Mouse (Mus musculus): ENCODE measurements around the gene Daxx.
"Not testable (repeated sequence)": the region's sequence is repeated elsewhere in the genome, so short reads cannot be mapped to it uniquely, and the experiment has no call there.

Gene Daxx

DNA sequence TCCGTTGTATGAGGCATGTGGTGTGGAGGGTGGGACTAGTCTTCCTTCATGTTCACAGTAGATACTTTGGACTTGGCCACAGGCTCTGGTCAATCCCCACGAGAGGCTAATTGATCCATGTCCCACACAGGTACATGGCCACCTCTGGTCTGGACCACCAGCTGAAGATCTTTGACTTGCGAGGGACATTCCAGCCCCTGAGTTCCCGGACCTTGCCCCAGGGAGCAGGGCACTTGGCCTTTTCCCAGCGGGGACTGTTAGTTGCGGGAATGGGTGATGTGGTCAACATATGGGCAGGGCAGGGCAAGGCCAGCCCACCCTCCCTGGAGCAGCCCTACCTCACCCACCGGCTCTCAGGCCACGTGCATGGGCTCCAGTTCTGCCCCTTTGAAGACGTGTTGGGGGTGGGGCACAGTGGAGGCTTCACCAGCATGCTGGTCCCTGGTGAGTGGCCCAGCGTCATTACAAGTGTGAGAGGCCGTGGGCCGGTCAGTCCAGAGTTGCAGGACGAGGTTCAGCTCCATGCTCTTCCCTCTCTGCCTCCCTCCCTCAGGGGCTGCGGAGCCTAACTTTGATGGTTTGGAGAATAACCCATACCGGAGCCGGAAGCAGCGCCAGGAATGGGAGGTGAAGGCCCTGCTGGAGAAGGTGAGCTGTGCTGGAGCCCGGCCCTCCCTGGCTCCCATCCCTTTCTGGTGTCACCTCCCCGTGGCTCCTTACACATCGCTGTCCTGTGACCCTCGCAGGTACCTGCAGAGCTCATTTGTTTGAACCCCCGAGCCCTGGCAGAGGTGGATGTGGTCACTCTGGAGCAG is 39.1 kb downstream of the Daxx start:
- DNase-seq, result no peak

DNA sequence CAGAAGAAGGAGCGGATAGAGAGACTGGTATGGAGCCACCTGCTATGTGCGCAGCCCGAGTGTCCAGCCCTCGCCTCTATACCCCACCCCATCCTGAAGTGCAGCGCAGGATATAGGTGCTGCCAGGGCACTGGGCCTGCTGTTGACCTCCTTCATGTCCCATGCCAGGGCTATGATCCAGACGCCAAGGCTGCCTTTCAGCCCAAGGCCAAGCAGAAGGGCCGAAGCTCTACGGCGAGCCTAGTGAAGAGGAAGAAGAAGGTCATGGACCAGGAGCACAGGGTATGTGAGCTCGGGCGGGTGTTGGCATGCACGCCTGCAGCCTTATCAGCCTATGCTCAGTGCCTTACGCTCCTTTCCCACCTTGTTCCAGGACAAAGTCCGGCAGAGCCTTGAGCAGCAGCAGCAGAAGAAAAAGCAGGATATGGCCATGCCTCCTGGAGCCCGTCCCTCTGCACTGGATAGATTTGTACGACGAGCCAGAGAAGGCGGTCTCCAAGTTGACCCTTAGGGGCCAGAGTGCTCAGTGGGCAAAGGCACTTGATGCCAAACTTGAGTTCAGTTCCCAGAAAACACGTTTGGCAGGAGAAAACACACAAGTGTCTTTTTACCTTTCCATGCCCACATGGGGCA is 39.8 kb downstream of the Daxx start:
- DNase-seq, result no peak

DNA sequence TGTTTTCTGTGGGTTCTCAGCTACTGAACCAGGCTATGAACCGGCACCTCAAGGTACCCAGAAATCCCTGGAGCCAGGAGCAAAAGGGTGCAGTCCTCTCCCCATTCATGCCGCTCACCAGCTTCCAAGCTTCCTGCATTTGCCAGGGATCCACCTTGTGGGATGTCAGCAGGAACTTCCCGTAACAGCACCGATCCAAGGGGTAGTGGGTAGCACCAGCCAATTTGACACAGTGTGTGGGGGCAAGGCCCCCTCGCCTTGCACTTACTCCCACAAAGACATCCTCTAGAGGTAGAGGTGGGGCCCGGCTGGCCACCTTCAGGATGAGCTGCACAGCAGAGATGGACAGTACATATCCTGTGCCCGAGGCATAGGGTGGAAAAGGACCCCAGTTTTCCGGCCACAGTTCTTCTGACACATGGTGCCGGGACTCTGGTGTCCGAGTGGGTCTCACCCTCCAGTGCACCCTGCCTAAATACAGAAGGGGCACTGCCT is 41.0 kb downstream of the Daxx start:
- no peak for DNase-seq

DNA sequence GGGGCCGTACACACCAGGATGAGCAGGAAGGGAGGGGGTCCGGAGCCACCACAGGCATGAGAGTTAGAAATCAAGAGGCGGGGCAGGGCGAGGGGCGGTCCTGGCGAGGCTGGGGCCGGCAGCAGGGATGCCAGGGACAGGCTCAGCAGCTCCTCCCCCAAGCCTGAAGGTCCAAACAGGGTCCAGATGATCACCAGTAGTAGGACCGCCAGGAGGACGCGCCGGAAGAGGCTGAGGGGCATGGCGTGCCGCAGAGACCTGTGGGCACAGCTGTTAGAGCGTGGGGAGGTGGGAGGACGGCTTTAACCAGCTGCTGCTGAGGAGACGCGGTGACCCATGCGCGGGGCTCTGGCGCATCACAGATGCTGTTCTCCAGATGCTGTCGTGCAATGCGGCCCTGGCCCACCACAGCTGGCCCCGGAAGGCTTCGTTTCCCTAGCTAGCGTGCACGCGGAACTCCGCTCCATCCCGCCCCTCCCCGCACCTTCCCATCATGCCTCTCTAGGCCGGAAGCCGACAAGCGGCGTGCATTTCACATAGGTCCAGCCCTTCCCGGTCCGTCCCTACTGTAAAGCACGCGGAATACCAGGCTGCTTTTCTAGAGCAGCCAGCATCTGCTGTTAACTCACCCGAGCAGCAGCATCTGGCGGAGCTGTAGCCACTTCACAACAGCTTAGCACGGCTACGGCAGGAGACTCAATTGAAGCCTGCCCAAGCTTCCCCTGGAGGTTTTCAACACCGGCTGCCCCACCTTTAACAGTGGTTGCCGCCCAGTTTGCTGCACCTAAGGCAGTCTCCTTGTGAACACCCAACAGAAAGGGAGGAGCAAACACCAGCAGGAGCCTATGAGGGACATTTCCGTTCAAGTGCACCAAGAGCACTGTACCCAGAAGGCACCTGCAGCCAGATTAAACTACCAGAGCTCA is 42.1 kb downstream of the Daxx start, which contains the start of gene B3galt4:
Gene B3galt4 (minus strand): TSS at position 468 of the 926 bp plus-strand sequence.
- peak; percentile 72 to 75 for DNase-seq

DNA sequence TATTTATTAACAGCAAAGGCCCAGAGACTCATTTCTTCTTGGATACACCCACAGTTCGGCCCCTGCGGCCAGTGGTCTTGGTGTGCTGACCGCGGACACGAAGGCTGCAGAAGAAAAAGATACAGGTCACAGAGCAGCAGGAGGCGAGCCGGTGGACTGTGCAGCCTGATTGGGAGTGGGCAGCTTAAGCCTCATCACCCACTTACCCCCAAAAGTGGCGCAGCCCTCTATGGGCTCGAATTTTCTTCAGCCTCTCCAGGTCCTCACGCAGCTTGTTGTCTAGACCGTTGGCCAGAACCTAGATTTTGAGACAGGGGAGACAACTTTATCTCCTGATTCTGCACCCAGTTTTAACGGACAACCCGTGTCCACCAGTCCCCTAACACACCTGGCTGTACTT is 42.8 kb downstream of the Daxx start:
- DNase-seq, result not testable (repeated sequence)

DNA sequence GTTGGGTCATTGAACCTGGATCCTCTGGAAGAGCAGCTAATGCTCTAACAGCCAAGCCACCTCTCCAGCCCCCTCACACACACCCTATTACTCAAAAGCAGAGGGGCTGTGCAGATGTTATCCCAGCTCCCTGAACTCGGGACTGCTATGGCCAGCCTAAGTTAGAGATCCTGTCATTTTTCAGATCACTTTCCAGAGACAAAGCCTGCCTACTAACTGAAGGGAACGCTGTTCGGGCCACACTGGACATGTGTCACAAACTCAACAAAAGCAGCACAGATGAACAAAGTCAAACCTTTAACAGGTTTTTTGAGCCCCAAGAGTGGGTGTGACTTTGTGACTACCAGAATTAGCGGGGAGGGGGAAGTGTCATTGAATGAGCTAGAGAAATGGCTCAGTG is 43.7 kb downstream of the Daxx start:
- no peak for DNase-seq

DNA sequence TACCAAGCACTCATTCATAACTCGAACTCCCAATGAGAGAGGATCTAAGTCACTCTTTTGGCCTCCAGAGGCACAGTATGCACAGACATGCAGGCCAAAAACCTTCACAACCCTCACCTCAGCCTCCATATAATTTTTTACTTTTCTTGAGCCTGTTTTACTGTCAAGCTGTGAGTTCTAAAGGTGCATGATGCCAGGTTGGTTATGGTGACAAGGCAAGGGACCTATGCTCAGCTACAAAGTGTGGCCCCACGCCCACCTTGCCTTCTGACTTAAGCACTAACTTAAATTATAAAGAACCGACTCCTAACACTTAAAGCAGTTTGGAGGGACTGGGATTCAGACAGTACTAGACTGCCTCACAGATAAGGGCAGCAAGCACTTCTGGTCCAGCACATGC is 44.1 kb downstream of the Daxx start:
- no peak for DNase-seq

DNA sequence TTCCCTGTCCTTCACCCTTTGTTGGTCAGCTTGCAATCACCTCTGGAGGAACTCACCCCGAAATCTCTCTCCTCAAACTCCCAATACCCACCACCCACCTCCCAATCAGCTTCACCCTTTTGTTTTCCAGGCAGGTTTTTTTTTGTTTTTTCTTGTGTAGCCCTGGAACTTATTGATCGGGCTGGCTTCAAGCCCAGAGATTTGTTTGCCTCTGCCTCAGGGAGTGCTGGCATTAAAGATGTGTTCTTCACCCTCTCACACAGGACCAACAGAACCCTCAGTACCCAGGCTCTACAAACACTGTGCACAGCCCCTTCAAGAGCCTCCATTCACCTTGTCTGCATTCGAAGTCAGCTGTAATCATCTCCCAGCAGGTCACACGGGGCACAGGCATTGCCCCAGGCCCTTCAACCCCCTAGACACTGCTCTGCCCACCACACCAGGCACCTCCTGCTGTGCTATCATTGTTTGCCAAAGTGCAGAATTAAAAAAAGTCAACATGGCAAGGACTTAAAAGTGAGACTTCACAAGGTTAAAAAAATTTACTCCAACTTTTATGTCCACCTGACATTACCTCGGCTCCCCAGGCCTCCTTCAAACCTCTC is 44.8 kb downstream of the Daxx start:
- DNase-seq, result no peak

DNA sequence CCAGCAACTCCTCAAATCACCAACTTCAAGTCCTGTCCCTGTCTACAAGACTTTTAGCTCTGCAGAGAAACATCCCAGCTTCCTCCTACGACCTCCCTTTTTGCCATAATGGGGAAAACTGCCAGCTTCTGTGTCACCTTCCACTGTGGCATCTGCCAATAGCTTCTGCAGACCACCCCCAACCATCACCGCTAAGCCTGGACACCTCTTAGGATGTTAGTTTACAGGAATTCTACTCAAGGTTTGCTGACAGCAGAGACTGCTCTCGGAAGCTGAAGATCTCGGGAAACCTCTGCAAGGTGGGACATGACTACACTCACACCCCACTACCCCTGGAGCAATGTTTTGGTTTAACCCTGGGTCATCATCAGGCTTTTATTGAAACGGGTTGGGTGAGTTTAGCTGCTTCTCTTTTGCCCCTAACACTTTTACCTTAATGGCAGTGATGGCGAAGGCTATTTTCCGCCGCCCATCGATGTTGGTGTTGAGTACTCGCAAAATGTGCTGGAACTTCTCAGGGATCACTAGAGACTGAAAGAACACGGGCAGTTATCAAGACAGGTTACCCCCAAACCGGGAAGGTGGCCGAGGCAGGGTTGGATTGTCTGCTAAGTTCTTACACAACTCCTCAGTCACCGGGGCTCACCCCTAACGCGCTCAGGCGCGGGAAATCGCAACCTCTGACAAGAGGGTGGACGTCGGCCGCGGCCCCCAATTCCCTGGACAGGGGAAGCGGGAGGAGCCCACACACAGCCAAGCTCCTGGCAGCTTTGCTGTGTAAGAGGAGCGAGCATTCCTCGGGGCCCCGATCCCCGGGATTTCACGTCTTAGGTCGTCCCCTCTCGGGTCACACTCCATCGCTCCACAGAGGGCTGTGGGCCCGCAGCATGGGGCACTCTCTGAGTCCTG is 45.7 kb downstream of the Daxx start:
- DNase-seq, result no peak

DNA sequence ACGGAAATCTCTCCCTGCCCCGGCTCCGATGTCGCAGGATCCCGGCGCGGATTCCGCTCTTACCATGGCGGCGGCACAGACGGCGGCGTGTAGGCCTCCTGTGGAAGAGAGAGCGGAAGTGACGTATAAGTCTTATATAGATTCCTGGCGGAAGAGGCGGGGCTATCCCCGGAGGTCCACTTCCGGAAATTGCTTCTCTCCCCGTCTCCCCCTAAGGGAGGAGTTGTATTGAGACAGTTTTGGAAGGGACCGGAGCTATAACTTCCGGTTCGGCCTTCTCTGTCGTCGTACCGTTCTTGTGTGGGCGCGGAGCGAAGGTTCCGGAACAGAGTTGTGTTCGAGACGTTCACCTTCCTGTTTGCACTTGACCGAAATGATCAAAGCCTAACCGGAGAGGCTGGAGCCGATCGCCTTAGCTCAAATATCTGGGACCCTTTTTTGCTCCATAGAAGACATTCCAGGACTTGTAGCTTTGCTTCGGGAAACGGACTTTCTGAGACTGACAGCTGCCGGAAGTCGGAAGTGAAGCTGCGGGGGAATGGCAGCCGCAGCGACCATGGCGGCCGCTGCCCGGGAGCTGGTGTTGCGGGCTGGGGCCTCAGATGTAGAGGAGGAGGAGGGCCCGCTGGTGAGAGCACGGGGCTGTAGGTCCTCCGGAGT is 46.5 kb downstream of the Daxx start, which contains the start of the genes Vps52 and Rps18:
Gene Vps52 (plus strand): TSS at position 258 of the 660 bp plus-strand sequence.
Gene Rps18 (minus strand): TSS at position 447 of the 660 bp plus-strand sequence.
- peak; percentile 98 for DNase-seq

DNA sequence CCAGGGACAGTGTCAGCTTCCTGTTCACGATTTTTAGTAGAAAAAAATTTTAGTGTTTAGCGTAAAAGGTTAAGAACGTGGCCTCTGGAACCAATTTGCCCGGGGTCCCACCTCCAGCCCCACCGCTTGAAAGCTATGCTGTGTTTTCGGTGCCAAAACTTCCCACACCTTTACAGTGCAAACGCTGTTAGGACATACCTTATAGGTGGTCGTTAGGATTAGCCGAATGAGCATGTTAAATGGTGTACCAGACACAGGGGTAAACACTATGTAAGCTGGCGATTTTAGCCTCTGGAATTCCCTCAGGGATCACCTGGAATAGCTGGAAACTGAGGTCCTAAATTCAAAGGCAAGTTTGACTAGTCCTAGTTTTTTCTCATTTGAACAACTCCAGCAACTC is 47.1 kb downstream of the Daxx start:
- no peak for DNase-seq

DNA sequence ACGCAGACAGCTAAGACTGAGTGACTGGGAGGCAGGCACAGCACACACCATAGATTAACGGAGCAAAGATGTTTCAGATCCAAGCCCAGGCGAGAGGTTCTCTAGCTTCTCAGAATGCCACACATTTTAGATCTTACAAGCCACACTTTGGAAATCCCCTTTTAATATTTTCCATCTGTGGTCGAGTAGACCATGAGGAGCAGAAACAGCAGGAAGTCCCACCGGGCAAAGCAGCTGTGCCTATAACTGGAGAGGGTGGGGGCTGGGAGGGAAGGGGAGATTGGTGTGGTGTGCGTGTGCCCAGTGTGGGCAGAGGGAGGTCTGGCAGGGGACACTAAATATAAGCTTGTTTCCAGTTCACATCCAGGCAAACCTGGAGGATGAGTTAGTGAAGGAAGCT is 48.3 kb downstream of the Daxx start:
- DNase-seq, result no peak

DNA sequence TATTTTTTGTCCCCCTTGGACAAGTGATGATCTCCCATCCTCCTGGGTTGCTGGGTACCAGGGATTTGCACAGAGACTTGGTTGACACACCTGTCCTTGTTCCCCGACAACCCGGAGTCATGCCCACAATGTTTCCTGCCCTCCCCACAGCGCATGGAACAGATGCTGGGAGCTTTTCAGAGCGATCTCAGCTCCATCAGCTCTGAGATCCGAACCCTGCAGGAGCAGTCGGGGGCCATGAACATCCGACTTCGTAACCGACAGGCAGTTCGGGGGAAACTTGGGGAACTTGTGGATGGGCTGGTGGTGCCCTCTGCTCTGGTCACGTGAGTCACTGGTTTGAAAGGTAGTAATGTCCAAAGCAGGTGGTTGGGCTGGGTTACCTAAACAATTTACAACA is 49.2 kb downstream of the Daxx start:
- DNase-seq, result no peak

DNA sequence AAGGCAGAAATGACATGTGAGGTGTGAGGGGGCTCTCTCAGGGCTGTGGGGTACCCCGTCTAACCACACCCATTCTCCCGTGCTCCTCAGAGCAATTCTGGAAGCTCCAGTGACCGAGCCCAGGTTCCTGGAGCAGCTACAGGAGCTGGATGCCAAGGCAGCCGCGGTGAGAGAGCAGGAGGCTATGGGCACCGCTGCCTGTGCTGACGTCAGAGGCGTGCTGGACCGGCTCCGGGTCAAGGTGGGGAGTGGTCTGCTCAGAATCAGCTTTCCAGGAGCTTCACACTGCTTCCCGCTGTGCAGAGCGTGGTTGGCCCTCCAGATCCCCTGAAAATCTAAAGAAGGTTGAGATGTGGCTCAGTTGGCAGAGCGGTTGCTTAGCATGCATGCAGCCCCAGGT is 49.9 kb downstream of the Daxx start:
- no peak for DNase-seq

DNA sequence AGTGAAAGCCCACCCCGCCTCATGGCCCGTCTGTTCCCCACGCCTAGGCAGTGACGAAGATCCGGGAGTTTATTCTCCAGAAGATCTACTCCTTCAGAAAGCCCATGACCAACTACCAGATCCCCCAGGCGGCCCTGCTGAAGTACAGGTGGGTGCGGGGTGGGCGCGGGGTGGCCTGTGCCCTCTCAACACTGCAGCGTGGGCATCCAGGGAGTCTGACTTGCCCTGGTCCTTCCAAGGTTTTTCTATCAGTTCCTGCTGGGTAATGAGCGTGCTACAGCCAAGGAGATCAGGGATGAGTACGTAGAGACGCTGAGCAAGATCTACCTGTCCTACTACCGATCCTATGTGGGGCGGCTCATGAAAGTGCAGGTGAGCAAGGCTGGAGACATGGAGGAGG is 50.7 kb downstream of the Daxx start:
- no peak for DNase-seq

DNA sequence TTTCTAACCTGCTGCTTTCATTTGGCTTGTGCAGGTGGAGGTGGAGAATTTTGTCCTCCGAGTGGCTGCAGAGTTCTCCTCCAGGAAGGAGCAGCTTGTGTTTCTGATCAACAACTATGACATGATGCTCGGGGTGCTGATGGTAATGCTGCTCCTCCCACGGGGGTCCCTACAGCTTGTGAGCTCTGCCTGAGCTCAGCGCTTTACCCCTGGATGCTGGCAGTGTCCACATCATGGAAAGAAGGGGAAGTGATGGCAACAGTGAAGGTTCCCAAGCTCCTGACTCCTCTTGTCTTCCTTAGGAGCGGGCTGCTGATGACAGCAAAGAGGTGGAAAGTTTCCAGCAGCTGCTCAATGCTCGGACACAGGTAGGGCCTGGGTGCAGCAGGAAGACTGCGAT is 53.7 kb downstream of the Daxx start:
- no peak for DNase-seq

Data from B cell, adult 2 months (primary cell).